In the genomic region with DNA sequence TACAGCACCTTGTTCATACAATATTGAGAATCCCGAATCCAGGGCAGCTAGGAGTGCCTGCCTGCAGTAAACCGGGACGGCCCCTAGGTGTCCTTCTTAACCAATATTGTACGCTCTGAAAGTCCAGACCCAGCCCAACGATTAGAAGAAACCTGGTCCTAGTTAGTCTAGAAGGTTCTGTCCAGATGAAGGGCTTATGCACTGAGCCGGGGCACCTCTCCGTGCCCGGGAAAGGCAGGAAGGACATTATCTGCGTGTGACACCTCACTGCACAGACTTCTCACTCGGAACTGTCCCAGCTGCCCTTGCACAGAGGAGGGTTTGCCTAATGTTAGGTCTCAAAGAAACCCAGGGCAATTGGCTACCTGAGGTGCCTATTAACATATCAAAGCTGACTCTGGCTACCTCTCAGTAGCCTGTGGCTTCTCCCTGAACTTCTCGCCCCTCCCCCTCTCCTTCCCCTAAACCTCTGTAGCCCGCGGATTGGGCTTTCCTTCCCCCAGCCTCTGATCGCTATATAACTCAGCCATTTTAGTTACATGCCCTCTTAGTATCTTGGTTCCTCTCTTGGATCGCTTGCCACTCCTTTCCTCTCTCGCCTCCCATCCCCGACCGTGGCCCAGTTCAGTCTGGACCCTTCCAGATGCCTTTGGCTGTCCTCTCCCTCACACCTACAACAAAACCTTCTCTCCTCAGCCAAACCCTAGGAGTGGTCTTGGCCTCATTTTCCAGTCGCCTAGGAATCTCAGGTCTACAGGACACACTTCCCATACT, we compare ENCODE assay signal across 7 mouse cellular contexts. TPM values are rescaled to one million over a fixed set of nuclear protein-coding genes. Genes with fewer than 3 reads are reported as not detected.
DNase-seq lines count a peak whose midpoint lies in the region; ATAC-seq lines count a peak whose summit lies in the region.

No protein-coding gene starts in this region.

- peak overlapping the region; percentile 46 for H3K4me2 ChIP-seq in limb, embryonic 11.5 days (ENCODE audit: low read depth, severe bottlenecking)
- peak overlapping the region; percentile 48 for H3K4me2 ChIP-seq in midbrain, embryonic 13.5 days (replicated peaks)

- whole genome bisulfite sequencing in limb, embryonic 11.5 days = 2% methylated on average over 19 of the region's 19 CpGs
- WGBS in midbrain, embryonic 13.5 days = 3% methylated on average over 19 of the region's 19 CpGs

- 0 out of 2 replicates have a peak overlapping the region, but pooled peaks have one; percentile 7 for H3K4me3 ChIP-seq in limb, embryonic 11.5 days (ENCODE audit: low read depth, low read length)
- peak overlapping the region; percentile 16; the same call in 1 of the 2 replicates for H3K4me3 ChIP-seq in midbrain, embryonic 13.5 days (replicated peaks)

- no peaks in the 10 kb centered on the region for H3K27me3 ChIP-seq in limb, embryonic 11.5 days (ENCODE audit: control insufficient read depth, insufficient read depth, low read length)
- H3K27me3 ChIP-seq in midbrain, embryonic 13.5 days = peaks cover 10% of the 10 kb centered on the region; the same call in 1 of the 2 replicates

- DNase-seq in adrenal gland, adult 8-10 months = peak; percentile 62
- peak; percentile 80 for DNase-seq in embryo, embryonic 9.5 days (ENCODE audit: extremely low spot score)
- peak; percentile 88 to 92 for DNase-seq in heart, adult 18-20 months
- peak; percentile 90 for DNase-seq in kidney, adult 18-20 months
- DNase-seq in limb, embryonic 11.5 days (ENCODE audit: low spot score) = peak; percentile 88
- DNase-seq in spleen, adult 12 weeks (ENCODE audit: low spot score) = peak; percentile 6

- H3K9me3 ChIP-seq in limb, embryonic 11.5 days (ENCODE audit: control insufficient read depth, low read length) = no peaks in the 10 kb centered on the region
- H3K9me3 ChIP-seq in midbrain, embryonic 13.5 days = no peaks in the 10 kb centered on the region

- ATAC-seq in limb, embryonic 11.5 days (ENCODE audit: insufficient number of reproducible peaks, low FRiP score, low TSS enrichment, low read depth) = peak; percentile 65; the same call in 1 of the 2 replicates
- ATAC-seq in midbrain, embryonic 13.5 days = peak; percentile 79

- H3K36me3 ChIP-seq in limb, embryonic 11.5 days (ENCODE audit: control insufficient read depth, insufficient read depth, low read length) = no peaks in the 10 kb centered on the region
- no peaks in the 10 kb centered on the region for H3K36me3 ChIP-seq in midbrain, embryonic 13.5 days

- H3K4me1 ChIP-seq in limb, embryonic 11.5 days (ENCODE audit: control insufficient read depth, insufficient read depth, low read length) = 0 out of 2 replicates have a peak, but pooled peaks cover 9% of the 10 kb centered on the region
- peaks cover 11% of the 10 kb centered on the region for H3K4me1 ChIP-seq in midbrain, embryonic 13.5 days (replicated peaks)

- H3K9ac ChIP-seq in limb, embryonic 11.5 days (ENCODE audit: low read length) = peak overlapping the region; percentile 24
- H3K9ac ChIP-seq in midbrain, embryonic 13.5 days (replicated peaks) = 0 out of 2 replicates have a peak overlapping the region, but pooled peaks have one; percentile 19

- H3K27ac ChIP-seq in limb, embryonic 11.5 days (replicated peaks; ENCODE audit: low read depth, low read length) = no peak overlapping the region
- no peak overlapping the region for H3K27ac ChIP-seq in midbrain, embryonic 13.5 days

RNA-seq across cellular contexts. Expression of a gene that starts 25.6 kb away (rescaled TPM):
- total RNA-seq in adrenal gland, adult 8-10 months (2022) = under 1 TPM in 2 of 4 experiments, not detected in 2; 0.15 to 0.16 TPM
- 10 to 100 TPM; 58.1 to 67.1 TPM for total RNA-seq in heart, adult 18-20 months (2021)
- polyA plus RNA-seq in limb, embryonic 11.5 days (2014; fragmentation: Nextera tagmentation; extraction: Ambion mirVana) = 0.96 and 1.2 TPM in 2 replicates
- 0.07 TPM in 1 of 2 replicates, not detected in the other for polyA plus RNA-seq in midbrain, embryonic 13.5 days (2015; fragmentation: Nextera tagmentation; extraction: Ambion mirVana)

Comparison
In these comparisons a context has a peak if more than half of its experiments do, and no peak if none do; other contexts are left out.
1. DNase-seq: peak in every context shown above with its lines; median percentile 90 in heart, adult 18-20 months; 90 in kidney, adult 18-20 months; 88 in limb, embryonic 11.5 days; 80 in embryo, embryonic 9.5 days; 62 in adrenal gland, adult 8-10 months; 6 in spleen, adult 12 weeks.
2. RNA of a gene that starts 25.6 kb away (total RNA-seq): 58.1 to 67.1 TPM in heart, adult 18-20 months; 0.15 to 0.16 TPM in adrenal gland, adult 8-10 months; every median in the first group is over 10 times any median in the second.